Mouse (Mus musculus) urinary bladder, postnatal 10 days (tissue): ENCODE data around the gene Lrguk.

Experiments
- DNase-seq: peaks from one replicate; pipeline ENCODE4 v3.0.0; 2022; ENCODE audit warnings: low spot score

The Lrguk gene

GRCm38 (mm10) chr6:34176111-34176863 lies 147.0 kb downstream of the Lrguk start:
- no peak for DNase-seq

DNA sequence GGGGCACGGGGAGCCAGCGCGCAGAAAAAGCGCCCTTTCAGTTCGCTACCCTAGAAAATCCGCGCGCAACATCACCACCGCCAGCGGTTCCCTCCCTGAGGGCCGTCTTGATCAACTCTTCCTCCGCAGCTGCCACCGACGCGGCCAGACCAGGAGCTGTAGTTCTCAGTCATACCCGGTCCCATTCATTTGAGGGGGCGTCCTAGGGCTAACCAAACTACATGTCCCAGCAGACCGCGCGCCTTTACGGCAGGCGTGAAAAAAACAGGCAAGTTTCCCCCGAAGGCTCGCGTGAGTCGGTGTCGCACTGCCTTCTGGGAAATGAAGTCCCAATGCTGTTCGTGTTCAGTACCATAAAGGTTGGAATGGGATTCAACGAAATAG lies 147.6 kb downstream of the Lrguk start, which contains the start of gene Slc35b4:
Gene Slc35b4, minus strand, starts transcription at position 248 of the 384 bp plus-strand sequence.
- DNase-seq = peak; percentile 62

- no peak for DNase-seq
Observed at GRCm38 (mm10) chr6:34179007-34179406, 149.8 kb downstream of the Lrguk start.

- DNase-seq = no peak
Observed at GRCm38 (mm10) chr6:34179911-34180310, 150.7 kb downstream of the Lrguk start.

DNA sequence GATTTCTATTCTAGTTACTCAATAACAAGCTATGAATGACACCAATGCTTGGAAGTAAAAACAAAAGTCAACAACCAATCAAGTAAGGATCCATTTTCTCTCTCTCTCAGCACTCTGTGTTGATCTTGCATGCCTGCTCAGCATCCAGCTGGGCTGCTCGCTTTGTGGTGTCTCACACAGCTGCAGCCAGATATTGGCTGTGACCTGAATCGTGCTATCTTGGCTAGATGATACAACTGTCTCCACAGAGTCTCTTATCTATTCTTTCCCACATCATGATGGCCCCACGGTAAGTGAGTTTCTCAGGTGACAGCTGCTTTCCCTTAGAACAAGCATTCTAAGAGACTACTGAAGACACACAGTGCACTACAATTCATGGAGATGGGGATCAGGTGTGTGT lies 152.7 kb downstream of the Lrguk start:
- DNase-seq = no peak

GRCm38 (mm10) chr6:34183326-34183725 lies 154.1 kb downstream of the Lrguk start:
- DNase-seq = no peak
